Mouse (Mus musculus) myocyte (in vitro differentiated cells): ENCODE measurements around the gene Tcp11.
A peak's percentile ranks its signal among the peaks of the same experiment; 100 is the strongest.

Experiments used
- CEBPB ChIP-seq: IDR thresholded peaks from 2 replicates; pipeline ENCODE4 v1.6.1; 2011; ENCODE audit warnings: mild to moderate bottlenecking, moderate library complexity; ENCODE audit not compliant: poor library complexity, insufficient read depth, severe bottlenecking
- MAX ChIP-seq: IDR thresholded peaks from one replicate; pipeline ENCODE4 v1.6.1; 2011; ENCODE audit warnings: low read depth, mild to moderate bottlenecking, control low read depth
- MYOD1 ChIP-seq, 3 experiments: IDR thresholded peaks; one replicate each; pipeline ENCODE4 v1.6.1; 2011; ENCODE audit warnings: control low read depth in 2 of 3, low read depth in 2 of 3, mild to moderate bottlenecking in 2 of 3, moderate library complexity in 1 of 3; ENCODE audit not compliant: insufficient read length in 2 of 3, control insufficient read depth in 1 of 3
- POLR2A ChIP-seq: IDR thresholded peaks from one replicate; pipeline ENCODE4 v1.6.1; 2011; ENCODE audit warnings: low read depth, mild to moderate bottlenecking, control low read depth, moderate library complexity; ENCODE audit not compliant: insufficient read length
- TCF12 ChIP-seq: IDR thresholded peaks from one replicate; pipeline ENCODE4 v1.6.1; 2011; ENCODE audit warnings: mild to moderate bottlenecking, control low read depth; ENCODE audit not compliant: poor library complexity, insufficient read depth, severe bottlenecking
- USF1 ChIP-seq: IDR thresholded peaks from one replicate; pipeline ENCODE4 v1.6.1; 2011; ENCODE audit warnings: low read depth, mild to moderate bottlenecking, control low read depth, moderate library complexity

GRCm38 (mm10) chr17:28048425-28048824 lies 32.0 kb downstream of the Tcp11 start:
- TF ChIP-seq POLR2A, result no peak
- no peak for TF ChIP-seq CEBPB
- TF ChIP-seq MYOD1 (IDR thresholded peaks at IDR 0.05; ENCODE audit: control insufficient read depth in 1 of 3, insufficient read length in 2 of 3, low read depth in 2 of 3), result peak in 1 of 3 experiments; percentile 2
- TF ChIP-seq MAX, result no peak
- no peak for TF ChIP-seq TCF12
- no peak for TF ChIP-seq USF1
